Mouse (Mus musculus): Measurements from ENCODE around the gene Snrpe. TPM values are rescaled to one million over a fixed set of nuclear protein-coding genes. Genes with fewer than 3 reads are reported as not detected.

The Snrpe gene
- polyA plus RNA-seq (2014; fragmentation: Nextera tagmentation; extraction: Ambion mirVana) = 489 and 500 TPM in 2 replicates

DNA sequence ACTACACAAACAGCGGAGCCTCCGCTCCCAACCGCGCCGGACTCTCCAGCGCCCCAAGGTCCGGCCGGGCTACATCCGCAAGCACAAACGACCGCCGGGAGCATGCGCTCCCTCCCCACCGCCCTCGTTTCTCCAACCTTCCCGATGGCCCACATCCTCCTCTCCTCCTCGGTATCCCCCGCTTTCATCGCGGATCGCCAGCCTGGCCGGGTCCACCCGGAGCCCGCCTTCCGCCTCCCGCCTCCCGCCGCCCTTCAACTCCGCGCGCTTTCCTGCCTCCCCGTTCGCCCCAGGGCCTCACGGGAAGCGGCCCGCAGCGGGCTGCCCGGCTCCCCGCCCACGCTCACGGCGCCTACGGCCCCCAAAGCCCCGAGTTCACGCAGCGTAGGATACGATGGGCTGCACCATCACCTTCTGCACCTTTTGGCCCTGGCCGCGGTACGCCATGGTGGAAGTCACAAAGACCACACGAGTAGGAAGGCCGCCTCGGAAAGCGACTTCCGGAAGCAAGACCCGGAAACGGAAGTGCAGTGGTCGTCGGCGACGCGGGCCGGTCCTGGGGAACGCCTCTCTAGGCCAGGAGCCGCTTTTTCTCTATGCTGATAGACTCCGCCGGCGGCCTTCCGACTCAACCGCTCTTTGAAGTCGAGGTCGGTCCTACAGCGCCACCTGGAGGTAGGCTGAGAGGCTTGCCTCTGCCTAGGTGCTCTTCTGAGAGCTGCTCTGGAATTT, at the start of gene Snrpe:
TSS of gene Snrpe (minus strand) at position 521 of the 732 bp plus-strand sequence.
- H3K27me3 ChIP-seq (ENCODE audit: control insufficient read depth, insufficient read depth, low read length) = no peaks in the 10 kb centered on the region
- H3K4me1 ChIP-seq (ENCODE audit: control insufficient read depth, insufficient read depth, low read length) = no peaks in the 10 kb centered on the region
- peak within 1 kb of the TSS; percentile 73 for H3K4me2 ChIP-seq
- H3K27ac ChIP-seq (ENCODE audit: low read depth, low read length) = peak within 1 kb of the TSS; percentile 87
- H3K36me3 ChIP-seq (ENCODE audit: control insufficient read depth, insufficient read depth, low read length) = peaks cover 24% of the 10 kb centered on the region; the same call in 1 of the 2 replicates
- H3K9ac ChIP-seq (ENCODE audit: low read depth, low read length) = peak within 1 kb of the TSS; percentile 91
- under 1% methylated on average over 68 of the region's 73 CpGs for WGBS (ENCODE audit: insufficient replicate concordance)
- H3K4me3 ChIP-seq (ENCODE audit: low read depth, low read length) = peak within 1 kb of the TSS; percentile 75
- ATAC-seq (replicated peaks; ENCODE audit: insufficient number of reproducible peaks, low FRiP score, low TSS enrichment) = peak; percentile 90
- no peaks in the 10 kb centered on the region for H3K9me3 ChIP-seq (replicated peaks; ENCODE audit: control insufficient read depth, low read length)

GRCm38 (mm10) chr1:133658878-133659277, 48.8 kb upstream of the Snrpe start:
- no peak overlapping the region for H3K27ac ChIP-seq (ENCODE audit: low read depth, low read length)
- H3K4me1 ChIP-seq (ENCODE audit: control insufficient read depth, insufficient read depth, low read length) = peaks cover 34% of the 10 kb centered on the region
- H3K4me3 ChIP-seq (ENCODE audit: low read depth, low read length) = no peak overlapping the region
- H3K4me2 ChIP-seq = peak overlapping the region; percentile 27; the same call in 1 of the 2 replicates
- H3K36me3 ChIP-seq (ENCODE audit: control insufficient read depth, insufficient read depth, low read length) = peaks cover 7% of the 10 kb centered on the region
- WGBS (ENCODE audit: insufficient replicate concordance) = 89% methylated on average over 3 of the region's 3 CpGs
- no peaks in the 10 kb centered on the region for H3K27me3 ChIP-seq (ENCODE audit: control insufficient read depth, insufficient read depth, low read length)
- ATAC-seq (replicated peaks; ENCODE audit: insufficient number of reproducible peaks, low FRiP score, low TSS enrichment) = no peak
- H3K9me3 ChIP-seq (replicated peaks; ENCODE audit: control insufficient read depth, low read length) = no peaks in the 10 kb centered on the region
- no peak overlapping the region for H3K9ac ChIP-seq (ENCODE audit: low read depth, low read length)

DNA sequence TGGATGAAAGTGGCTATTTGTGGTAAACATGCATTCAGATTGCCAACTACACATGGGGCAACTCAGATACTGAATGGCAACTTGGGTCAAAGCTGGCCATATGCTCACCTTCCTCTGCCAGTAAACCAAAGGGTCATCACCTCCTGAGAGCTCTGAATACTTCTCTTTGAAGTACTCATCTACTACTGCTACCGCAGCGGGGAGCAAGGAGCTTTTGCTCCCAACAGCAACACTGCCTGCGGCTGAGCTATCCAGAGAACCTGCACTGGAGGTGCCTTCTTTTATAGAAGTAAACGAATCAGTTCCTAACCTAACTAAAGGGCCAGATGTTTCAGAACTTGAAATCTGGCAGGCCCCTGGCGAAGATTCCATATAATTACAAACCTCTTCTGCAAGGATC, 46.7 kb upstream of the Snrpe start:
- no peak overlapping the region for H3K9ac ChIP-seq (ENCODE audit: low read depth, low read length)
- no peak overlapping the region for H3K4me2 ChIP-seq
- 66% methylated on average over 5 of the region's 5 CpGs for WGBS (ENCODE audit: insufficient replicate concordance)

DNA sequence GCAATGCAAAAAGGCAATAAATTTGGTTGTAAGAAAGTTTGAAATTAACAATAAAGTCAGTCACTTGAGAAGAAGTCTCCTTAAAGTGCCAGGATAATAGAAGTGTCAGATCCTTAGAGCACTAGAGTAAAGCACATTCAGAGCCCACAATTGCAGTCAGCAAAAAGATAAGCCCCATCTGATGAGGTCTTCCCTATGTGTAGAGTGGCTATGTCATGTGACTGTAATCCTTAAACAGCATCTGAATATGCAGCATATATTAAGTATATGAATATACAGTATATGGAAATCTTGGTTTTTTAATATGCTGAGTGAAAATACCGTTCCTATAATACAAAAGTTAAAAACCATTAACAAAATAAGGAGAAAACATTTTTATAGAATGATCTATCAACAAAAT, 42.9 kb upstream of the Snrpe start:
- Histone ChIP-seq H3K27ac (ENCODE audit: low read depth, low read length) (no peak overlapping the region), H3K4me2 (no peak overlapping the region), H3K36me3 (ENCODE audit: control insufficient read depth, insufficient read depth, low read length) (peaks cover 2% of the 10 kb centered on the region), H3K9ac (ENCODE audit: low read depth, low read length) (no peak overlapping the region), H3K9me3 (replicated peaks; ENCODE audit: control insufficient read depth, low read length) (no peaks in the 10 kb centered on the region), H3K27me3 (ENCODE audit: control insufficient read depth, insufficient read depth, low read length) (no peaks in the 10 kb centered on the region), H3K4me1 (ENCODE audit: control insufficient read depth, insufficient read depth, low read length) (peaks cover 14% of the 10 kb centered on the region), H3K4me3 (ENCODE audit: low read depth, low read length) (no peak overlapping the region)
- 96% methylated on average over 1 of the region's 1 CpGs for WGBS (ENCODE audit: insufficient replicate concordance)
- ATAC-seq (replicated peaks; ENCODE audit: insufficient number of reproducible peaks, low FRiP score, low TSS enrichment) = no peak

More for the DNA sequence above, 46.7 kb upstream of the Snrpe start:
- Histone ChIP-seq H3K27ac (ENCODE audit: low read depth, low read length) (no peak overlapping the region), H3K4me3 (ENCODE audit: low read depth, low read length) (no peak overlapping the region), H3K36me3 (ENCODE audit: control insufficient read depth, insufficient read depth, low read length) (peaks cover 8% of the 10 kb centered on the region), H3K9me3 (replicated peaks; ENCODE audit: control insufficient read depth, low read length) (no peaks in the 10 kb centered on the region), H3K4me1 (ENCODE audit: control insufficient read depth, insufficient read depth, low read length) (peaks cover 34% of the 10 kb centered on the region), H3K27me3 (ENCODE audit: control insufficient read depth, insufficient read depth, low read length) (no peaks in the 10 kb centered on the region)
- no peak for ATAC-seq (replicated peaks; ENCODE audit: insufficient number of reproducible peaks, low FRiP score, low TSS enrichment)

DNA sequence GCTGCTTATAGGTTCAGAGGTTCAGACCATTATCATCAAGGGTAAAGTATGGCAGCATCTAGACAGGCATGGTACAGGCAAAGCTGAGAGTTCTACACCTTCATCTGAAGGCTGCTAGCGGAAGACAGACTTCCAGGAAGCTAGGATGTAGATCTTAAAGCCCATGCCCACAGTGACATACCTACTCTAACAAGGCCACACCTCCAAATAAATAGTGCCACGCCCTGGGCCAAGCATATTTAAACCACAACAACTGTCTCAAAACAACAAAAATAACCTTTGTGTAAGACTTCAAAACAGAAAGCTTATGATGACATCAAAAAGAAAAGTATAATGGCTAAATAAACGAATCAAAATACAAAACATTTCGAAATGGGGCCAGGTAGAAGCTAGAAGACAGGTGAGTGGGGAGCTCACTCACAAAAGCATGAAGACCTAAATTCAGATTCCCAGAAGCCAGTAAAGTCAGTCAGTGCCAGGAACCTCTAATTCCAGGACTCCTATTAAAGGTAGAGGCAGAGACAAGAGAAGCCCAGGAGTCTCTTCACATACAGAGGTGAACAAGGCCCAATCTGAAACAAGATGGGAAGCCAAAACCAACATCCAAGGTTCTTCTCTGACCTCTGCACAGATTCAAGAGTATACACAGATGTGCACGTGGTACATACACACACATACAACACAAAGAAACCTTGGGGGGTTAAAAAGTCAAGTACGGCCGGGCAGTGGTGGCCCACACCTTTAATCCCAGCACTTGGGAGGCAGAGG, 40.4 kb upstream of the Snrpe start:
- H3K27me3 ChIP-seq (ENCODE audit: control insufficient read depth, insufficient read depth, low read length) = no peaks in the 10 kb centered on the region
- H3K4me2 ChIP-seq = no peak overlapping the region
- no peak overlapping the region for H3K4me3 ChIP-seq (ENCODE audit: low read depth, low read length)
- H3K36me3 ChIP-seq (ENCODE audit: control insufficient read depth, insufficient read depth, low read length) = peaks cover 4% of the 10 kb centered on the region; the same call in 1 of the 2 replicates
- no peak overlapping the region for H3K9ac ChIP-seq (ENCODE audit: low read depth, low read length)
- H3K4me1 ChIP-seq (ENCODE audit: control insufficient read depth, insufficient read depth, low read length) = no peaks in the 10 kb centered on the region
- no peaks in the 10 kb centered on the region for H3K9me3 ChIP-seq (replicated peaks; ENCODE audit: control insufficient read depth, low read length)
- no peak overlapping the region for H3K27ac ChIP-seq (ENCODE audit: low read depth, low read length)
- WGBS (ENCODE audit: insufficient replicate concordance) = 89% methylated on average over 7 of the region's 7 CpGs
- ATAC-seq (replicated peaks; ENCODE audit: insufficient number of reproducible peaks, low FRiP score, low TSS enrichment) = no peak

- Histone ChIP-seq H3K27ac (ENCODE audit: low read depth, low read length) (no peak overlapping the region), H3K4me2 (no peak overlapping the region), H3K4me3 (ENCODE audit: low read depth, low read length) (no peak overlapping the region), H3K36me3 (ENCODE audit: control insufficient read depth, insufficient read depth, low read length) (peaks cover 23% of the 10 kb centered on the region), H3K4me1 (ENCODE audit: control insufficient read depth, insufficient read depth, low read length) (no peaks in the 10 kb centered on the region), H3K9me3 (replicated peaks; ENCODE audit: control insufficient read depth, low read length) (no peaks in the 10 kb centered on the region), H3K27me3 (ENCODE audit: control insufficient read depth, insufficient read depth, low read length) (no peaks in the 10 kb centered on the region), H3K9ac (ENCODE audit: low read depth, low read length) (no peak overlapping the region)
- WGBS (ENCODE audit: insufficient replicate concordance) = 95% methylated on average over 5 of the region's 5 CpGs
- no peak for ATAC-seq (replicated peaks; ENCODE audit: insufficient number of reproducible peaks, low FRiP score, low TSS enrichment)
These were observed 35.6 kb upstream of the Snrpe start for GRCm38 (mm10) chr1:133645652-133646051.

GRCm38 (mm10) chr1:133641163-133641562, 31.1 kb upstream of the Snrpe start:
- Histone ChIP-seq H3K27ac (ENCODE audit: low read depth, low read length) (no peak overlapping the region), H3K27me3 (ENCODE audit: control insufficient read depth, insufficient read depth, low read length) (no peaks in the 10 kb centered on the region), H3K9ac (ENCODE audit: low read depth, low read length) (no peak overlapping the region), H3K4me1 (ENCODE audit: control insufficient read depth, insufficient read depth, low read length) (no peaks in the 10 kb centered on the region), H3K4me2 (no peak overlapping the region), H3K9me3 (replicated peaks; ENCODE audit: control insufficient read depth, low read length) (no peaks in the 10 kb centered on the region), H3K36me3 (ENCODE audit: control insufficient read depth, insufficient read depth, low read length) (peaks cover 48% of the 10 kb centered on the region), H3K4me3 (ENCODE audit: low read depth, low read length) (no peak overlapping the region)
- no peak for ATAC-seq (replicated peaks; ENCODE audit: insufficient number of reproducible peaks, low FRiP score, low TSS enrichment)
- 98% methylated on average over 2 of the region's 2 CpGs for WGBS (ENCODE audit: insufficient replicate concordance)

GRCm38 (mm10) chr1:133638517-133638916, 28.4 kb upstream of the Snrpe start:
- no peaks in the 10 kb centered on the region for H3K9me3 ChIP-seq (replicated peaks; ENCODE audit: control insufficient read depth, low read length)
- no peak for ATAC-seq (replicated peaks; ENCODE audit: insufficient number of reproducible peaks, low FRiP score, low TSS enrichment)
- no peak overlapping the region for H3K9ac ChIP-seq (ENCODE audit: low read depth, low read length)
- 91% methylated on average over 6 of the region's 6 CpGs for WGBS (ENCODE audit: insufficient replicate concordance)
- no peak overlapping the region for H3K4me3 ChIP-seq (ENCODE audit: low read depth, low read length)
- H3K27ac ChIP-seq (ENCODE audit: low read depth, low read length) = no peak overlapping the region
- H3K4me1 ChIP-seq (ENCODE audit: control insufficient read depth, insufficient read depth, low read length) = no peaks in the 10 kb centered on the region
- peaks cover 51% of the 10 kb centered on the region for H3K36me3 ChIP-seq (ENCODE audit: control insufficient read depth, insufficient read depth, low read length)
- no peaks in the 10 kb centered on the region for H3K27me3 ChIP-seq (ENCODE audit: control insufficient read depth, insufficient read depth, low read length)
- H3K4me2 ChIP-seq = no peak overlapping the region
